Mouse (Mus musculus): ENCODE data around the gene Ppcs.

The Ppcs gene

GRCm38 (mm10) chr4:119417894-119418293 is 4.3 kb downstream of the Ppcs start:
- no peak for DNase-seq (ENCODE audit: low read depth, low spot score)

DNA sequence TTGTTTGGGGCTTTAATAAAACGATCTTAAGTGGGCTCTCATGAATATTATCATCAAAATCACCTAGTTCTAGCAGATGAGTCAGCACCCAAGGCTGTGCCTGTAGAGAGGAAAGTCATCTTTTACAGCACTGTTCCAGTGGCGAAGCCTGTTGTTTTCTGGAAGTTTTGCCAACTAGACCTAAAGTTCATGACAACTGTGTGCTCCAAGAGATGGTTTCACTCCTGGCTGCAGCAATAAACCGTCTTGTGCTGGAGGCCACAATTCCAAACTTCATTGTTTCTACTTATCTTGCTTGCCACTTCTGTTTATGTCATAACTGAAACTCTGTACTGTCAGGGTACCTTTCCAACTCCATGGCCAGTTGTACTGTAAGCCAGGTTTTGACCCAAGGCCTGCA is 5.0 kb downstream of the Ppcs start:
- no peak for DNase-seq (ENCODE audit: low read depth, low spot score)

GRCm38 (mm10) chr4:119415072-119415753 is 7.0 kb downstream of the Ppcs start, which contains the start of gene Ccdc30:
Gene Ccdc30 (minus strand): TSS chr4:119415521.
- peak; percentile 94 for DNase-seq (ENCODE audit: low read depth, low spot score)

- DNase-seq (ENCODE audit: low read depth, low spot score), result no peak
Observed at GRCm38 (mm10) chr4:119412791-119413190, 9.4 kb downstream of the Ppcs start.

- no peak for DNase-seq (ENCODE audit: low read depth, low spot score)
Observed at GRCm38 (mm10) chr4:119411877-119412650, 10.2 kb downstream of the Ppcs start.

DNA sequence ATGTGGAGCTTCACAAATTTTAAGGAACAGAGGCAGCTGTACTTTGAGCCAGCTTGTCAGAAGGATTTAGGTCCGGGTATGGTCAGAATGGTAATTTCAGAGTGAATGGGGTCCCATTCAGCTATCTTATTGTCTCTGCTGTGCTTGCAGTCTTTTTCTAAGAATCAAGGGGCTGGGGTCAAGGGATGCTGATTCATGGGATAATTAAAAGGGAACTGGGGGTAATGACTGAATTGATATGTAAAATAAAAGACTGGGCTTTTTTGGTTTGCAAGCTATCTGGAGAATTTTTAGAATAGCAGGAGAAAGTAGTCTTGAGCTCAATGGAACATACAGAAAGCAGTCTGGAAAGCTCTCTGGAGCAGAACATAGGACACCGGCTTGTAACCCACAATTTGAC is 18.8 kb downstream of the Ppcs start:
- DNase-seq (ENCODE audit: low read depth, low spot score), result no peak

DNA sequence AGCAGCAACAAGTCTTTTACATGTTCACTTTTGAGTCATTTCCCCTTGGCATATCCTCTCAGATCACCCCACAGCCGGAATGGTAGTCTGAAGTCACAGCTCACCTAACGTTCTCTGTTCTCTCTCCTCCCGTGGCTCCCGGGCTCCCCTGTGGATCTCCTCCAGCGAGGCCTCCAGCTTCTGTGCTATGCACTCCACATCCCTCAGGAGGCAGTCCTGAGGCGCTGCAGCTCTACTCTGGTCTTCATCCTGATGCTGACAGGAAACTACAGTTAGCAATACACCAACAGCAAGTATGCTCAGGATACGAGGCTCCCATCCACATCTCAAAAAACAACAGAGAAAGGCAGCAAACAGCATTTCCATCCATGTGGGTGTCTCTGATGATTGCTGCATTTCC is 21.3 kb downstream of the Ppcs start:
- DNase-seq (ENCODE audit: low read depth, low spot score), result no peak

DNA sequence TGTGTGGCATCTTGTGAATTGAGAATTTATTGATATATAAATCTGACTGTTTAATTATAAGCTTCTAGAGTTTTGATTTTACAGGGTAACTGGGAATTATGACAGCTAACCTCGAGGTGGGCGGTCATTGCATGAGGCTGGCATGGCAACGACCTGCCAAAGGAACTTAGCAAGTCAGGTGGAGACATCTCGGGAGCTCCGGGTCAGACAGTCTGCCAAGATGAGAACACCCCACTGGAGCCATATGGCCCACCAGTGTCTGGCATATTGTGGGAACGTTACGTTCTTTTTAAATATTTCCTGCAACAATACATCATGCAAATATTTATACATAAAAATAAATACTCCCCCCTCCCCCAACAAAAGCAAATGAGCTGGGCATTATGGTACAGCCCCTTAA is 23.5 kb downstream of the Ppcs start:
- DNase-seq (ENCODE audit: low read depth, low spot score), result no peak

DNA sequence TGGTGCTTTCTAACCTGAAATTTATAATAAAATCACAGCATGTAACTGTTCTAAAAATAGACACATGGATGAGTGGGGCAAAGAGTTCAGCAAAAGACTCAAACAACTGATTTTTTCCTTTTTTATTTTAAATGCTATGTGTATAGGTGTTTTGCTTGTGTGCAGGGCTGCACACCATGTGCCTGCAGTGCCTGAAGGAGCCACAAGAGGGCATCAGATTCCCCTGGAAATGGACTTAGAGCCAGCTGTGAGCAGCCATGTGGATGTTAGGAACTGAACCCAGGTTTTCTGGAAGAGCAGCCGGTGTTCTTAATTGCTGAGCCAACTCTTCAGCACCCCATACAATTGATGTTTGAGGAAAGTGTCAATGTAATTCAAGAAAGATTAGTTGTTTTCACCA is 31.9 kb downstream of the Ppcs start:
- DNase-seq (ENCODE audit: low read depth, low spot score), result peak; percentile 17

- no peak for DNase-seq (ENCODE audit: low read depth, low spot score)
Observed at GRCm38 (mm10) chr4:119389184-119389583, 33.0 kb downstream of the Ppcs start.

GRCm38 (mm10) chr4:119381471-119382190 is 40.6 kb downstream of the Ppcs start:
- DNase-seq (ENCODE audit: low read depth, low spot score), result no peak

DNA sequence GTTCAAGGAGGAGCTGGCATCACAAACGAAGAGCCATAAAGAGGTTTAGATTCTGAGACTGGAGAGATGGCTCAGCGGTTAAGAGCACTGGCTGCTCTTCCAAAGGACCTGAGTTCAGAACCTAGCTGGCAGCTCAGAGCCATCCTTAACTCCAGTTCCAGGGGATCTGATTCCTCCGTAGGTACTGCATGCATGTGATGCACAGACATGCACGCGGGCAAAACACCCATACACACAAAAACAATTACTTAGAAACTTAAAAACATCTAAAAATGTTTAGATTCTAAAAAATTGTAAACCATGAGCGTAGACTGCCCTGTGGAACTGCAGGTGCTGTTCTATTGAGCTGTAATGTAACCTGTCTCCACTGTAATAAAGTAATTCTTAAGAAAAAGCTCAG is 52.8 kb downstream of the Ppcs start:
- no peak for DNase-seq (ENCODE audit: low read depth, low spot score)

All from forelimb bud, embryonic 11.5 days (tissue).